Mouse (Mus musculus) lung, embryonic 16.5 days (tissue): ENCODE measurements around the gene Cdc34. TPM values are rescaled to one million over a fixed set of nuclear protein-coding genes. Genes with fewer than 3 reads are reported as not detected.

Experiments used
- ATAC-seq: fragments of 200-750 bp; cut with Nextera tagmentation; 2 replicates; pipeline ENCODE4 v1.8.0; 2017; ENCODE audit warnings: low read depth, mild to moderate bottlenecking, moderate library complexity
- H3K27ac ChIP-seq: fragments of 300-500 bp; sonication (generic); 2 replicates; pipeline ENCODE4 v1.5.1; 2014; ENCODE audit warnings: mild to moderate bottlenecking, control low read depth, low read length
- H3K27me3 ChIP-seq: fragments of 300-500 bp; sonication (generic); 2 replicates; pipeline ENCODE4 v1.6.1; 2014; ENCODE audit warnings: low read depth, low read length, mixed read lengths; ENCODE audit not compliant: control insufficient read depth, insufficient read depth
- H3K36me3 ChIP-seq: fragments of 300-500 bp; sonication (generic); 2 replicates; pipeline ENCODE4 v1.6.1; 2014; ENCODE audit warnings: low read length; ENCODE audit not compliant: control insufficient read depth, insufficient read depth
- H3K4me1 ChIP-seq: fragments of 300-500 bp; sonication (generic); replicated peaks from 2 replicates; pipeline ENCODE4 v1.6.1; 2014; ENCODE audit warnings: low read length, mixed read lengths; ENCODE audit not compliant: control insufficient read depth, insufficient read depth
- H3K4me2 ChIP-seq: fragments of 300-500 bp; sonication (generic); 2 replicates; pipeline ENCODE4 v1.6.1; 2014; ENCODE audit warnings: low read depth, low read length, control low read depth
- H3K4me3 ChIP-seq: fragments of 300-500 bp; sonication (generic); 2 replicates; pipeline ENCODE4 v1.5.1; 2014; ENCODE audit warnings: mild to moderate bottlenecking, low read length, control low read depth
- H3K9ac ChIP-seq: fragments of 300-500 bp; sonication (generic); 2 replicates; pipeline ENCODE4 v1.6.1; 2014; ENCODE audit warnings: low read length, control low read depth
- H3K9me3 ChIP-seq: fragments of 300-500 bp; sonication (generic); 2 replicates; pipeline ENCODE4 v1.6.1; 2016; ENCODE audit warnings: low read length; ENCODE audit not compliant: control insufficient read depth
- WGBS: fragments of 180-500 bp; shearing (Covaris S2); extraction: QIAGEN DNeasy Blood & Tissue Kit; methylation state at CpG from one replicate; pipeline ENCODE4 v1.1.7; 2014; 5-methylcytosine and 5-hydroxymethylcytosine counted together
- polyA plus RNA-seq: library from polyadenylated mRNA; unstranded; fragments of >200 nt; fragmentation: Nextera tagmentation; extraction: Ambion mirVana; gene quantifications from 2 replicates; pipeline ENCODE4 v1.2.1, GENCODE M21; 2015

The Cdc34 gene
- polyA plus RNA-seq, 1 experiment from 2014 or later, result 68.9 TPM

DNA sequence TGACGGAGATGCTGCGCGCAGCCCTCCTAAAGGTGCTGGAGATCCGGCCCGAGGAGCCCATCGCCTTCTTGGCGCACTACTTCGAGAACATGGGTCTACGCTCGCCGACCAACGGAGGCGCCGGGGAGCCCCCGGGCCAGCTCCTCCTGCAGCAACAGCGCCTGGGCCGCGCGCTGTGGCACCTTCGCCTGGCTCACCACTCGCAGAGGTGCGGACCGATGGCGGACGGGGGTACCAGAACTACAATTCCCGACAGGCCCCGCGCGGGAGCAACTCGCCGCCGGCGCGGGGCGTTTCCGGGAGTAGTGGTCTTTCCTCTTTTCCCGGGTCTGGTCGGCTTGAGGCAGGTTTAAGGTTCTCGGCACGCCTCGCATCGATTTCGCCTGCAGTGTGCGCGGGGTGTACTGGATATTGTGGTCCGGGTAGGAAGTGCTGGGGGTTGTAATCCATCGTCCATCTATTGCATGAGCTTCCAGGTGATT is 12.4 kb upstream of the Cdc34 start:
- H3K4me3 ChIP-seq, result peak overlapping the region; percentile 69
- WGBS, result 1% methylated on average over 47 of the region's 47 CpGs
- H3K4me1 ChIP-seq, result peaks cover 11% of the 10 kb centered on the region
- peak overlapping the region; percentile 88 for H3K4me2 ChIP-seq
- H3K36me3 ChIP-seq, result no peaks in the 10 kb centered on the region
- H3K27me3 ChIP-seq, result no peaks in the 10 kb centered on the region
- H3K9ac ChIP-seq, result peak overlapping the region; percentile 79
- H3K27ac ChIP-seq, result peak overlapping the region; percentile 72
- ATAC-seq, result peak; percentile 56
- no peaks in the 10 kb centered on the region for H3K9me3 ChIP-seq

DNA sequence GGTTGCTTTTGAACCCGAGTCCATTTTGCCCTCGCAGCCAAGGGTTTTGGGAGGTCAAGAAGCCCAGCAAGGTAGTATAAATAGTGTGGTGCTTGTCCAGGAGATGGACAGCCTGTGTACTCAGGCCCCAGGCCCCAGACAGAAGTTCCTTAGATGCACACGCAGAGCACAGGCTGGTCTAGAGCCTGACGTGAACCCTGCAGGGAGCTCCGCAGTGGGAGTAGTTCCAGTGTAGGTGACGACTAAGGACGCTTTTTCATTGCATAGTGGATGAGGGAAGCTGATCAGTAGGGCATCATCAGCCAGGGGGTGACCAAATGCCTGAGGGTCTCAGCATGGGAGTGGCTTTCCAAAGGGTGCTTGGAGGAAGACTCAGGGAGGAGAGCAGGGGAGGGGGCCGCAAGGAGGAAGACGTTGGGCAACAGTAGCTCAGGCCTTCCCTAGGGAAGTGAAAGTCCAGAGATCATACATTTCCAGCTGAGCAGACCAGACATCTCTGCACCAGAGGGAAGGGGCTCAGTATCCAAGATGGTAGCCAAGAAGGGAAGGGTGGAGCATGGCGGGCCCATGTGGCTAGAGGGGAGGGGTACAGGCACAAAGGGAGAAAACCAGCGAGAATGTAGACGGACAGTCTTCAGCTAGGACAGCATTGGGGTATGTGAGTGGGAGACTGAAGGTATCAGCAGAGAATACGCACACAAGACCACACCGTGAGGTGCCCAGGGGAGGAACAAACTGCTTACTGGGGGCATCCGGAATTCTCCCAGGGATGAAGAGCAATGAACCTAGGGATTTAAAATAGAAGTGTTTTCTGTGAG is 11.7 kb upstream of the Cdc34 start:
- WGBS, result 31% methylated on average over 15 of the region's 15 CpGs
- peak overlapping the region; percentile 79 for H3K9ac ChIP-seq
- H3K27ac ChIP-seq, result no peak overlapping the region
- ATAC-seq, result peak; percentile 8; the same call in 1 of the 2 replicates
- H3K4me2 ChIP-seq, result peak overlapping the region; percentile 88
- H3K27me3 ChIP-seq, result no peaks in the 10 kb centered on the region
- H3K9me3 ChIP-seq, result no peaks in the 10 kb centered on the region
- H3K4me1 ChIP-seq, result peaks cover 11% of the 10 kb centered on the region
- H3K4me3 ChIP-seq, result peak overlapping the region; percentile 69
- no peaks in the 10 kb centered on the region for H3K36me3 ChIP-seq

DNA sequence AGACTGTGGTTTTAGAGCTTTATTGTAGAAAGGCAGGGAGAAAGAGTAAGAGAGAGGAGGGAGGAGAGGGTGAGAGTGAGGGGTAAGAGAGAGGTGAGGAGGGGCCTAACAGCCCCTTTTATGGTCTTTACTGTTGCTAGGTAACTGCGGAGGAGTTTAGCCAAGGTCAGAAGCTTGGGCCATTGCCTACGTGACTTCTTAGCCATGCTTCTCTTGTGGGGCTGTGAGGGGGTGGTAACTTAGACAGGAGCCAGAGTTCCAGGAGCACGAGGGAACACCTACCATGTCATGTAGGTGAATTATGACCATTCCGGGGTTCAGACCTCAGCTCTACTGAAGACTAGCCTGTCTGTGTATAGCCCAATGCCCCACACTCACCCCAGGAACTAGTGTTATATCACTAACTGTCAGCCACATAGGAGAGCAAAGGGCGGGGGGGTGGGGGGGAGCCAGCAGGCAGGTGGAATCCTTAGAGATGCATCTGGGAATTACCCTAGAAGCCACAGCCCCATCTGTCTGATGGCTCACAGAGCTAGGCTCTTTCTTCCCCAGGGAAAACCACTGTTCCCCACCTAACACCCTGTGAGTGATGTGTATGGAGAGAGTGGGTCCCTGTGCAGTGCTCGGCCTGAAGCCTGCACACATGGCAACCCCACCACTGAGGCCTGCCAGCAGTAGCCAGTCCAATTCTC is 10.5 kb upstream of the Cdc34 start:
- no peak overlapping the region for H3K4me3 ChIP-seq
- no peaks in the 10 kb centered on the region for H3K9me3 ChIP-seq
- 0 out of 2 replicates have a peak overlapping the region, but pooled peaks have one; percentile 9 for H3K9ac ChIP-seq
- 49% methylated on average over 6 of the region's 6 CpGs for WGBS
- no peak overlapping the region for H3K4me2 ChIP-seq
- ATAC-seq, result no peak
- no peaks in the 10 kb centered on the region for H3K36me3 ChIP-seq
- H3K4me1 ChIP-seq, result peaks cover 11% of the 10 kb centered on the region
- H3K27me3 ChIP-seq, result no peaks in the 10 kb centered on the region
- no peak overlapping the region for H3K27ac ChIP-seq

GRCm38 (mm10) chr10:79672088-79672455 is 9.9 kb upstream of the Cdc34 start:
- H3K9me3 ChIP-seq, result no peaks in the 10 kb centered on the region
- no peak overlapping the region for H3K4me3 ChIP-seq
- no peak overlapping the region for H3K9ac ChIP-seq
- H3K4me1 ChIP-seq, result peaks cover 11% of the 10 kb centered on the region
- ATAC-seq, result no peak
- no peaks in the 10 kb centered on the region for H3K27me3 ChIP-seq
- 51% methylated on average over 3 of the region's 3 CpGs for WGBS
- no peaks in the 10 kb centered on the region for H3K36me3 ChIP-seq
- no peak overlapping the region for H3K27ac ChIP-seq
- H3K4me2 ChIP-seq, result no peak overlapping the region

DNA sequence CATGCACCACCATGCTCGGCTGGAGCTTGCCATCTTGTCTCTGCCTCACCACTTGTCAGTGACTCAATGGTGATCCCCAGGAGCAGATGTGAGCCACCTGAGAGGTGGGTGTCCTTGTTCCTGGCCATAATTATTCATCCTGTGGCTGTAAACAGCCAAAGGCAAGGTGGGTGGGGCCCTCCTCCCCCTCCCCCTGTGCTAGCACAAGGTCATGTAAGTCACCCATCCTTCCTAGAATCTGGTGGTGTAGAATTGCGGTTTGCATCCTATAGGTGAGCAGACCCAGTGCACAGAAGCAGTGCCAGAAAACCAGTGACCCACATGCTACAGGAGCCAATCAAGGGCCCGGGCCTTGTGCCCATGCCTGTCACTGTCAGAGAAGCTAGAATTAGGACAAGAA is 8.9 kb upstream of the Cdc34 start:
- no peak overlapping the region for H3K9ac ChIP-seq
- peaks cover 11% of the 10 kb centered on the region for H3K4me1 ChIP-seq
- H3K27ac ChIP-seq, result no peak overlapping the region
- H3K9me3 ChIP-seq, result no peaks in the 10 kb centered on the region
- no peak overlapping the region for H3K4me3 ChIP-seq
- ATAC-seq, result no peak
- H3K4me2 ChIP-seq, result no peak overlapping the region
- no peaks in the 10 kb centered on the region for H3K36me3 ChIP-seq
- 87% methylated on average over 3 of the region's 3 CpGs for WGBS
- no peaks in the 10 kb centered on the region for H3K27me3 ChIP-seq

- ATAC-seq, result no peak
- H3K4me3 ChIP-seq, result no peak overlapping the region
- no peaks in the 10 kb centered on the region for H3K27me3 ChIP-seq
- H3K27ac ChIP-seq, result no peak overlapping the region
- no peaks in the 10 kb centered on the region for H3K36me3 ChIP-seq
- H3K4me2 ChIP-seq, result no peak overlapping the region
- 47% methylated on average over 44 of the region's 44 CpGs for WGBS
- H3K9me3 ChIP-seq, result no peaks in the 10 kb centered on the region
- no peak overlapping the region for H3K9ac ChIP-seq
- peaks cover 5% of the 10 kb centered on the region for H3K4me1 ChIP-seq
Observed at GRCm38 (mm10) chr10:79675346-79676035, 6.5 kb upstream of the Cdc34 start.

GRCm38 (mm10) chr10:79680606-79681495 is 1.1 kb upstream of the Cdc34 start:
- peak overlapping the region; percentile 46 for H3K9ac ChIP-seq
- ATAC-seq, result peak; percentile 8

GRCm38 (mm10) chr10:79682551-79682915 is 538 bp downstream of the Cdc34 start:
- peak overlapping the region; percentile 85 for H3K4me3 ChIP-seq
- H3K9ac ChIP-seq, result peak overlapping the region; percentile 82
- WGBS, result 0% methylated on average over 10 of the region's 10 CpGs
- H3K27me3 ChIP-seq, result no peaks in the 10 kb centered on the region
- peak overlapping the region; percentile 66 for H3K27ac ChIP-seq
- H3K9me3 ChIP-seq, result no peaks in the 10 kb centered on the region
- H3K4me1 ChIP-seq, result peaks cover 19% of the 10 kb centered on the region
- H3K36me3 ChIP-seq, result peaks cover 22% of the 10 kb centered on the region
- H3K4me2 ChIP-seq, result peak overlapping the region; percentile 90
- peak; percentile 1; the same call in 1 of the 2 replicates for ATAC-seq

More at GRCm38 (mm10) chr10:79680606-79681495, 1.1 kb upstream of the Cdc34 start:
- peak overlapping the region; percentile 67 for H3K4me2 ChIP-seq
- 27% methylated on average over 11 of the region's 11 CpGs for WGBS
- no peaks in the 10 kb centered on the region for H3K9me3 ChIP-seq
- peaks cover 19% of the 10 kb centered on the region for H3K4me1 ChIP-seq
- no peaks in the 10 kb centered on the region for H3K27me3 ChIP-seq
- peaks cover 9% of the 10 kb centered on the region for H3K36me3 ChIP-seq
- H3K4me3 ChIP-seq, result peak overlapping the region; percentile 85
- H3K27ac ChIP-seq, result peak overlapping the region; percentile 84
